Mouse (Mus musculus) E14TG2a.4 (cell line): ENCODE measurements at regions not wholly inside any gene's neighbourhood (a gene's known extent, or its start where the extent isn't known, plus 50 kb on each side); places are given as distances from the start of the nearest gene placed in this dataset.

Source experiments
- H3K27me3 ChIP-seq: 2 replicates; pipeline ENCODE4 v1.6.1; 2014; ENCODE audit warnings: low read length, control low read depth; ENCODE audit not compliant: insufficient read depth
- H3K36me3 ChIP-seq: 2 replicates; pipeline ENCODE4 v1.6.1; 2014; ENCODE audit warnings: low read length, control low read depth; ENCODE audit not compliant: insufficient read depth
- H3K4me1 ChIP-seq: replicated peaks from 2 replicates; pipeline ENCODE4 v1.6.1; 2014; ENCODE audit warnings: low read depth, low read length, control low read depth
- H3K4me3 ChIP-seq: replicated peaks from 2 replicates; pipeline ENCODE4 v1.5.1; 2014; ENCODE audit warnings: mild to moderate bottlenecking, low read length
- H3K9me3 ChIP-seq: 2 replicates; pipeline ENCODE4 v1.6.1; 2014; ENCODE audit warnings: low read length, control low read depth
- CTCF ChIP-seq: conservative IDR thresholded peaks from 2 replicates; pipeline ENCODE4 v1.5.1; 2014; ENCODE audit warnings: low read length
- NANOG ChIP-seq: IDR thresholded peaks from 2 replicates; pipeline ENCODE4 v1.6.1; 2014; ENCODE audit warnings: borderline replicate concordance, low read length, mixed read lengths
- POU5F1 ChIP-seq: IDR thresholded peaks from 2 replicates; pipeline ENCODE4 v1.6.1; 2014; ENCODE audit warnings: low read length, borderline replicate concordance

DNA sequence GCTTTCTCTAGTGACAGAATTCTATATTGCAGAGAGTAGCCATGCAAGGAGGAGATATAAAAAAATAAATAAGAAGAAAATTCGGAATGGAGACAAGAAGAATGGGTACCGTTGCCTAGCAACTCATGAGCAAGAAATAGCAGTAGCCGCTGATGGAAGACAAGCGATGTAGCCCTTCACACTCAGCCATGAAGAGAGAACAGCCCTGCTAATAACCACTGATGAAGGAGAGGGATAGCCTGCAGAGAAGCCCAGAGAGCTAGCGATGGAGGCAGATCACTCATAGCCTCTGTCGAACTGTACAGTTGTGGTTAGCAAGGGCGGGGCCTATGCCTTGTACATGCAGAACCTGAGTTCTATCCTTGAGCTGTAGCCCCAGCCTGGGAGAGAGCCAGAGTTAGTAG, 118.4 kb upstream of the S1pr3 start:
- Histone ChIP-seq H3K36me3 (no peaks in the 10 kb centered on the region), H3K9me3 (peaks cover 52% of the 10 kb centered on the region), H3K27me3 (no peaks in the 10 kb centered on the region), H3K4me1 (no peaks in the 10 kb centered on the region), H3K4me3 (no peak overlapping the region)
- TF ChIP-seq POU5F1: no peak
- TF ChIP-seq CTCF: no peak
- TF ChIP-seq NANOG: no peak

GRCm38 (mm10) chr13:51290926-51291325, 117.5 kb upstream of the S1pr3 start:
- no peaks in the 10 kb centered on the region for H3K4me1 ChIP-seq
- H3K9me3 ChIP-seq: peaks cover 43% of the 10 kb centered on the region
- H3K36me3 ChIP-seq: no peaks in the 10 kb centered on the region
- no peak for TF ChIP-seq POU5F1
- TF ChIP-seq NANOG: no peak
- no peak for TF ChIP-seq CTCF
- H3K4me3 ChIP-seq: no peak overlapping the region
- no peaks in the 10 kb centered on the region for H3K27me3 ChIP-seq

DNA sequence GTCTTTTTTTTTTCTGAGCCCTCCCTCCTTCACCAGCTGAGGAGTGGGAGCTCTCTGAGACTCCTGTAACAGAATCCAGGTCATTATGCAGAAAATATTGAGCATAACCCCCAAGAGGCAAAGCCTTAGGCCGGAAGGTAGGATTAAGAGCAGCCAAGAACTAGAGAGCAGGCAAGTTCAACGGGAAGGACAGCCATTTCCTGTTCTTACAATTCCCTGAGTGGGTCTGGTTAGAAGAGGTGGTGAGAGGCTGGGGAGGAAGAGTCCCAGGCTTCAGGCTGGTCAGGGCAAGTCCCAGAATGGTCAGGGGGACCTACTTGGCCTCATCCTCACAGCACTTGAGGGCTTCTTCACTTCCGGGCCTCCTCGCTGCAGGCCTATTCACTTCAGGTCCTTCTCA, 115.4 kb upstream of the S1pr3 start:
- TF ChIP-seq CTCF: no peak
- H3K4me3 ChIP-seq: no peak overlapping the region
- no peaks in the 10 kb centered on the region for H3K36me3 ChIP-seq
- no peaks in the 10 kb centered on the region for H3K27me3 ChIP-seq
- H3K4me1 ChIP-seq: no peaks in the 10 kb centered on the region
- peaks cover 36% of the 10 kb centered on the region for H3K9me3 ChIP-seq

GRCm38 (mm10) chr13:51295872-51296271, 112.6 kb upstream of the S1pr3 start:
- H3K4me1 ChIP-seq: no peaks in the 10 kb centered on the region
- TF ChIP-seq NANOG (no peak), POU5F1 (no peak), CTCF (no peak)
- no peak overlapping the region for H3K4me3 ChIP-seq
- no peaks in the 10 kb centered on the region for H3K36me3 ChIP-seq
- H3K9me3 ChIP-seq: peaks cover 21% of the 10 kb centered on the region
- no peaks in the 10 kb centered on the region for H3K27me3 ChIP-seq

DNA sequence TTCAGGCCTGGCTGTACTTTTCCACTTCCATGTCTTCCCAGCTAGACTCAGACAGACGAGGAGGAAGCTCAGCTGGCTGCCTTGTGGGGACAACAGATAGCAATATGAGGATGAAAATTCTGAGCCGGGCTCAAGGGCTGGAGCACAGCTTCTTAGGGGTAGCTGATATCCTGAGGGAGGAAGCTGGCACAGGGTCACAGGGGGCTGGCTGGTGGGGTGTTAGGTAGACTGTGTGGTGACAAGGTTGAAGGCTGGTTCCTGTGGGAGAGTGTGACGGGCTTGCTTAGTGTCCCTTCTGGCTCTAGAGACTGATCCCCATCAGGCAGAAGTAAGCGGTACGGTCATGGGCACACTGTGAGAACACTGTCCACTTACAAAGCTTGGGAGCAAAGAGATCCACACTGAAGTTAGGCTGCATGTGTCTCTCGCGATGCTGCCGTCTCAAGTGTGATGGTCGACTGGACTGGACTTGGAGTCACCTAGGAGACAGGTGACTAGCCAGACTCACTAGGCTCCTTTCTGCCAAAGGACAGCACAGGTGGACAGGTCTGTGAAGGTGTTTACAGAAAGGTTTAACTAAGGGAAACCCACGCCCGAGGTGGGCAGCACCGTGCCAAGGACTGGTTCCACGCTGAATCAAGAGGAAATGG, 111.1 kb upstream of the S1pr3 start:
- Histone ChIP-seq H3K36me3 (no peaks in the 10 kb centered on the region), H3K9me3 (peaks cover 15% of the 10 kb centered on the region), H3K4me1 (no peaks in the 10 kb centered on the region), H3K4me3 (no peak overlapping the region), H3K27me3 (no peaks in the 10 kb centered on the region)
- TF ChIP-seq CTCF: no peak
- TF ChIP-seq POU5F1: no peak
- TF ChIP-seq NANOG: no peak

DNA sequence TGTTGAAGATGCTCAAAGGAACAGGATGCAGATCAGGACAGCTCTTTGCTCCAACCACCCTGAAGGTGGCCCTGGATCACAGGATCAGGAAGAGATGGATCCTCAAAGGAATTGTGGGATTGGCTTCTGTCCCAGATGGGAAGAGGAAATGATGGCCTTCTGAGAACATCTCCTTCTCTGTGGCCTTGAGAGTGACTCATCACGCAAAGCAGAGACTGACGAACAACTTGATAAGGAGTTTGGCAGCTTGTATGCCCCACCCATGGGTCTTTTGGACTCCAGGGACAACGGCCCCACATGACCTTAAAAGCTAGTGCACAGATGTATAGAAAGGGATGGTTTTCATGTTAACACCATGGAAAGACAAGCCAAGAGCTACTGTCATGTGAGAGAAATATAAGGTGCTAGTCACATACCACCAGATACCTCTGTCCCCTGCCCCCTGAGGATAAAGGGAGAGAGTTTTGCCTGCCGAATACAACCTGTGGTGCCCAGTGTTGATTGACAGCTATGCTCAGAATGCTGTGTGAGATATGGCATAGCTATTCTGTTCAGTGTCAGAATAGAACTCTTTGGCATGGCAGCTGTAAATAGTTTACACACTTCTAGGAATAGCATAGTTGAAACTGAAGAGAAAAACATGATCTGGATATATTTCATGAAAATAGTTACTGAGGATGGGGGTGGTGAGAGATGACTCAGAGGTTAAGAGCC, 109.2 kb upstream of the S1pr3 start:
- TF ChIP-seq CTCF: no peak
- TF ChIP-seq NANOG: no peak
- no peak for TF ChIP-seq POU5F1
- no peaks in the 10 kb centered on the region for H3K4me1 ChIP-seq

GRCm38 (mm10) chr13:51301476-51301875, 107.0 kb upstream of the S1pr3 start:
- H3K9me3 ChIP-seq: peaks cover 9% of the 10 kb centered on the region; the same call in 1 of the 2 replicates
- no peaks in the 10 kb centered on the region for H3K36me3 ChIP-seq
- H3K4me1 ChIP-seq: no peaks in the 10 kb centered on the region
- TF ChIP-seq NANOG (no peak), CTCF (no peak), POU5F1 (no peak)
- no peak overlapping the region for H3K4me3 ChIP-seq
- H3K27me3 ChIP-seq: no peaks in the 10 kb centered on the region

More for the DNA sequence above, 109.2 kb upstream of the S1pr3 start:
- Histone ChIP-seq H3K36me3 (no peaks in the 10 kb centered on the region), H3K27me3 (no peaks in the 10 kb centered on the region), H3K9me3 (peaks cover 9% of the 10 kb centered on the region; the same call in 1 of the 2 replicates), H3K4me3 (no peak overlapping the region)

GRCm38 (mm10) chr13:51303112-51303511, 105.3 kb upstream of the S1pr3 start:
- Histone ChIP-seq H3K4me3 (no peak overlapping the region), H3K27me3 (no peaks in the 10 kb centered on the region), H3K36me3 (no peaks in the 10 kb centered on the region), H3K4me1 (no peaks in the 10 kb centered on the region), H3K9me3 (peaks cover 9% of the 10 kb centered on the region; the same call in 1 of the 2 replicates)
- no peak for TF ChIP-seq POU5F1
- TF ChIP-seq NANOG: no peak
- no peak for TF ChIP-seq CTCF
